Mouse (Mus musculus) gonadal fat pad, adult 2 months (tissue): ENCODE measurements at regions not wholly inside any gene's neighbourhood (a gene's known extent, or its start where the extent isn't known, plus 50 kb on each side); places are given as distances from the start of the nearest gene placed in this dataset.
A peak's percentile ranks its signal among the peaks of the same experiment; 100 is the strongest.

Experiments used
- DNase-seq: peaks from one replicate; pipeline ENCODE4 v3.0.0-alpha.2; 2012; ENCODE audit warnings: low read depth

- DNase-seq = no peak
Observed at GRCm38 (mm10) chr8:128043392-128043791, 315.0 kb upstream of the Nrp1 start.

GRCm38 (mm10) chr8:128056251-128056650 is 302.2 kb upstream of the Nrp1 start:
- DNase-seq = no peak

- DNase-seq = no peak
Observed at GRCm38 (mm10) chr8:128057845-128058244, 300.6 kb upstream of the Nrp1 start.

- DNase-seq = no peak
Observed at GRCm38 (mm10) chr8:128059817-128060216, 298.6 kb upstream of the Nrp1 start.

- no peak for DNase-seq
Observed at GRCm38 (mm10) chr8:128064211-128064610, 294.2 kb upstream of the Nrp1 start.

- no peak for DNase-seq
Observed at GRCm38 (mm10) chr8:128065127-128065526, 293.3 kb upstream of the Nrp1 start.

GRCm38 (mm10) chr8:128065964-128066680 is 292.3 kb upstream of the Nrp1 start:
- no peak for DNase-seq

- DNase-seq = no peak
Observed at GRCm38 (mm10) chr8:128069749-128070148, 288.7 kb upstream of the Nrp1 start.

- DNase-seq = no peak
Observed at GRCm38 (mm10) chr8:128075566-128075965, 282.8 kb upstream of the Nrp1 start.

- no peak for DNase-seq
Observed at GRCm38 (mm10) chr8:128076226-128076625, 282.2 kb upstream of the Nrp1 start.

GRCm38 (mm10) chr8:128078740-128079139 is 279.7 kb upstream of the Nrp1 start:
- DNase-seq = no peak

GRCm38 (mm10) chr8:128085800-128086199 is 272.6 kb upstream of the Nrp1 start:
- no peak for DNase-seq

GRCm38 (mm10) chr8:128087500-128087899 is 270.9 kb upstream of the Nrp1 start:
- DNase-seq = no peak

- DNase-seq = no peak
Observed at GRCm38 (mm10) chr8:128092826-128093225, 265.6 kb upstream of the Nrp1 start.

- DNase-seq = no peak
Observed at GRCm38 (mm10) chr8:128095451-128095850, 263.0 kb upstream of the Nrp1 start.

GRCm38 (mm10) chr8:128097601-128098000 is 260.8 kb upstream of the Nrp1 start:
- DNase-seq = no peak

- DNase-seq = no peak
Observed at GRCm38 (mm10) chr8:128103380-128103779, 255.0 kb upstream of the Nrp1 start.

GRCm38 (mm10) chr8:128106569-128106968 is 251.8 kb upstream of the Nrp1 start:
- DNase-seq = no peak

GRCm38 (mm10) chr8:128107041-128107440 is 251.4 kb upstream of the Nrp1 start:
- DNase-seq = no peak

GRCm38 (mm10) chr8:128109036-128109435 is 249.4 kb upstream of the Nrp1 start:
- DNase-seq = no peak

GRCm38 (mm10) chr8:128111132-128111531 is 247.3 kb upstream of the Nrp1 start:
- no peak for DNase-seq

GRCm38 (mm10) chr8:128113116-128113515 is 245.3 kb upstream of the Nrp1 start:
- peak; percentile 3 for DNase-seq

GRCm38 (mm10) chr8:128141290-128141966 is 217.0 kb upstream of the Nrp1 start:
- DNase-seq = no peak
